Mouse (Mus musculus) lung, adult 2 months (tissue): Measurements from ENCODE around the gene Sh3rf3.

Experiments used
- CTCF ChIP-seq: fragments of 200-500 bp; IDR thresholded peaks from 2 replicates; pipeline ENCODE4 v1.5.1; 2011; ENCODE audit warnings: mild to moderate bottlenecking, low read length, control low read depth; ENCODE audit not compliant: insufficient read depth
- POLR2A ChIP-seq: fragments of 200-500 bp; IDR thresholded peaks from 2 replicates; pipeline ENCODE4 v1.6.1; 2011; ENCODE audit warnings: low read depth, mild to moderate bottlenecking, control low read depth, low read length, borderline replicate concordance; ENCODE audit errors: extremely low read depth

DNA sequence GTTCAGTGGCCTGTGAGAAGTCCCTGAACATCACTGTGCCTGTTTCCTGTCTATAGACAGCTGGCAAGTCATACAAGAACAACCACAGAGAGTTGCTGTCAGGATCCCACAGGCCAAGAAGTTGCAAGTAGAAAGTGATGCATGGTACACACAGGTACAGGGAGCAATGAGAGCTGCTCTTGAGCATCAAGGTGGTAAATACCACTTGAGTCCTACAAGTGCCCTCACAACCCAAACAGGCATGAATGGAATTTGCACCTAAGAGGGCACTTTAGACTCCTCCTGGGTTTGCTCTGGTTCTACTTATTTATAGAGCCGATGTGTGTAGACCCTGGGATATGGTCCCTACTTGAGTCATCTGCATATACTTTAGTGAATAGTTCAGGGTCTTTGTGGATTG is 159.0 kb downstream of the Sh3rf3 start:
- no peak for TF ChIP-seq CTCF
- no peak for TF ChIP-seq POLR2A
